Mouse (Mus musculus) embryonic facial prominence, embryonic 12.5 days (tissue): ENCODE measurements around the gene Chrm1. TPM values are rescaled to one million over a fixed set of nuclear protein-coding genes. Genes with fewer than 3 reads are reported as not detected.

Experiments
- polyA plus RNA-seq: library from polyadenylated mRNA; unstranded; fragments of >200 nt; fragmentation: Nextera tagmentation; extraction: Ambion mirVana; gene quantifications from 2 replicates; pipeline ENCODE4 v1.2.1, GENCODE M21; 2016

The Chrm1 gene
- polyA plus RNA-seq, 1 experiment from 2014 or later, result 0.63 TPM

Other genes starting within 250 kb of the Chrm1 start
- gene Slc22a8, start 72.5 kb upstream of the Chrm1 start, polyA plus RNA-seq, result 0.08 and 0.10 TPM in 2 replicates
- 0.87 and 1.3 TPM in 2 replicates for gene Slc22a6, start 45.8 kb upstream of the Chrm1 start, polyA plus RNA-seq
- gene Slc3a2, start 59.6 kb downstream of the Chrm1 start, polyA plus RNA-seq, result 119 and 122 TPM in 2 replicates
- gene Wdr74, start 72.0 kb downstream of the Chrm1 start, polyA plus RNA-seq, result 88.5 and 98.3 TPM in 2 replicates
- 2.6 and 2.7 TPM in 2 replicates for gene 1700092M07Rik, start 76.9 kb downstream of the Chrm1 start, polyA plus RNA-seq
- gene Stx5a, start 77.6 kb downstream of the Chrm1 start, polyA plus RNA-seq, result 165 and 172 TPM in 2 replicates
- gene Nxf1, start 93.3 kb downstream of the Chrm1 start, polyA plus RNA-seq, result 218 and 221 TPM in 2 replicates
- 202 and 221 TPM in 2 replicates for gene Tmem223, start 107.2 kb downstream of the Chrm1 start, polyA plus RNA-seq
- 48.4 and 54.1 TPM in 2 replicates for gene Tmem179b, start 110.7 kb downstream of the Chrm1 start, polyA plus RNA-seq
- 39.9 and 40.4 TPM in 2 replicates for gene Taf6l, start 122.6 kb downstream of the Chrm1 start, polyA plus RNA-seq
- gene Polr2g, start 134.8 kb downstream of the Chrm1 start, polyA plus RNA-seq, result 166 and 170 TPM in 2 replicates
- 6.5 and 7.2 TPM in 2 replicates for gene Zbtb3, start 138.8 kb downstream of the Chrm1 start, polyA plus RNA-seq
- 71.3 and 71.7 TPM in 2 replicates for gene Ttc9c, start 155.5 kb downstream of the Chrm1 start, polyA plus RNA-seq
- 6.2 TPM in 2 replicates for gene Hnrnpul2, start 156.2 kb downstream of the Chrm1 start, polyA plus RNA-seq
- gene AC129217.1, start 166.0 kb downstream of the Chrm1 start, polyA plus RNA-seq, result not detected in 2 replicates
- gene Bscl2, start 173.7 kb downstream of the Chrm1 start, polyA plus RNA-seq, result 43.0 and 47.5 TPM in 2 replicates
- gene Gng3, start 175.4 kb downstream of the Chrm1 start, polyA plus RNA-seq, result 30.5 and 38.9 TPM in 2 replicates
- 0.18 and 0.77 TPM in 2 replicates for gene Lrrn4cl, start 187.0 kb downstream of the Chrm1 start, polyA plus RNA-seq
- 179 and 189 TPM in 2 replicates for gene Ubxn1, start 207.7 kb downstream of the Chrm1 start, polyA plus RNA-seq
- 66.0 and 67.6 TPM in 2 replicates for gene Uqcc3, start 217.1 kb downstream of the Chrm1 start, polyA plus RNA-seq
- 82.3 and 88.4 TPM in 2 replicates for gene Lbhd1, start 219.9 kb downstream of the Chrm1 start, polyA plus RNA-seq
- gene Gm49403, start 220.1 kb downstream of the Chrm1 start, polyA plus RNA-seq, result not detected in 2 replicates
- 98.0 and 107 TPM in 2 replicates for gene 1810009A15Rik, start 225.1 kb downstream of the Chrm1 start, polyA plus RNA-seq
- not detected in 2 replicates for gene Gm49416, start 225.1 kb downstream of the Chrm1 start, polyA plus RNA-seq
- gene Ints5, start 229.2 kb downstream of the Chrm1 start, polyA plus RNA-seq, result 50.4 and 51.5 TPM in 2 replicates
- gene Ganab, start 234.3 kb downstream of the Chrm1 start, polyA plus RNA-seq, result 112 and 119 TPM in 2 replicates